Mouse (Mus musculus): ENCODE measurements at regions not wholly inside any gene's neighbourhood (a gene's known extent, or its start where the extent isn't known, plus 50 kb on each side); places are given as distances from the start of the nearest gene placed in this dataset.

GRCm38 (mm10) chr9:91135107-91135506 lies 227.1 kb upstream of the Zic4 start:
- TF ChIP-seq CTCF (IDR thresholded peaks at IDR 0.05; ENCODE audit: low read depth, low read length) (no peak), POLR2A (IDR thresholded peaks at IDR 0.05; ENCODE audit: extremely low read depth, insufficient read depth, low read length) (no peak)
